Mouse (Mus musculus): Measurements from ENCODE around the gene Kcnk6.
A peak's percentile ranks its signal among the peaks of the same experiment; 100 is the strongest.
"Not testable (repeated sequence)": the region's sequence is repeated elsewhere in the genome, so short reads cannot be mapped to it uniquely, and the experiment has no call there.

Kcnk6 gene

DNA sequence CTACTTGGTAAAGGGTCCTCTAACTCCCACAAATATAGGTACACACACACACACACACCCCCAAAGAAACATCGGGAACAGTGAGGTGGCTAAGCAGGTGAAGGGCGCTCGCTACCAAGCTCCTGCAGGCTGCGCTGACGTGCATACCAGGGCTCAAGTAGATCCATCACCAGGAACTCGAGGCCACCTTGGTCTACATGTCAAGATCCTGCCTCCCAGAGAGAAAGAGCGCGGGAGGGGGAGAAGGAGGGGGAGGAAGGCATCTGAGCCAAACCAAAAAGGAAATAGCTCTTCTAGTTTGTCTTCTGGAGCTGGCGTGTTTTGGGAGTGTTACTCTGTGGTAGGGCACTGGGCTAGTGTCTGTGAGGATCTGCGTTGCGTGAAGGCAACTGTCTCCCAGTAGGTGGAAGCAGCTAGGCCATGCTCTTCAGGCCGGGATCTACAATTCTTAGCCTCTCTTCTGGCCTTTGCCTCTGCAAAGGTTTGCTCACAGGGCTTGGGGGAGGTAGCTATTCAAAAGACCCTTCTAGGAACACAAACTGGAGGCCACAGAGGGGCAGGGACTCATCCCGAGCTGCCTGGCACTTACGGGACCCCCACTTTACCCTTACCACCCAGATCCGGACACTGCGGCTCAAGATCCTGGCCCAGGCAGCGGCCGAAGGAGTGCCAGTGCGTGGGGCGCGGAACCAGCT lies 14.5 kb upstream of the Kcnk6 start:
- DNase-seq, result no peak

DNA sequence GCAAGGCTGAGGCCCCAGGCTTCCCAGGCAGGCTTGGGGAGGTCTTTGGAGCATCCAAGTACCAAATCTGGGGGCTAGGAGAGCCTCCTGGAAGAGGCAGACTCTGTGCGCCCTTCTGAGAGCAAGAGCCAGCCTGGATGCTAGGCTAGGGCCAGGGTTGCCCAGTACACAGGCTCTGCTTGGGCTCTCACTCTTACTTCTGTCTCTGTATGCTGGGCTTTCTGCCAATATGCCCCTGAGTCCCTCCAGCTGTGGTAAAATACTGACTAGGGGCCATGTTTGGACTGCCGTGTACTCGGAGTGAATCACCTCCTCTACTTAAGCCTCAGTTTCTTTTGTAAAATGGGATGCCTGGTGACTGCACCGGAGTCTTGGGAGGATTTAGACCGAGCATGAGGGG lies 13.7 kb upstream of the Kcnk6 start:
- DNase-seq, result no peak

DNA sequence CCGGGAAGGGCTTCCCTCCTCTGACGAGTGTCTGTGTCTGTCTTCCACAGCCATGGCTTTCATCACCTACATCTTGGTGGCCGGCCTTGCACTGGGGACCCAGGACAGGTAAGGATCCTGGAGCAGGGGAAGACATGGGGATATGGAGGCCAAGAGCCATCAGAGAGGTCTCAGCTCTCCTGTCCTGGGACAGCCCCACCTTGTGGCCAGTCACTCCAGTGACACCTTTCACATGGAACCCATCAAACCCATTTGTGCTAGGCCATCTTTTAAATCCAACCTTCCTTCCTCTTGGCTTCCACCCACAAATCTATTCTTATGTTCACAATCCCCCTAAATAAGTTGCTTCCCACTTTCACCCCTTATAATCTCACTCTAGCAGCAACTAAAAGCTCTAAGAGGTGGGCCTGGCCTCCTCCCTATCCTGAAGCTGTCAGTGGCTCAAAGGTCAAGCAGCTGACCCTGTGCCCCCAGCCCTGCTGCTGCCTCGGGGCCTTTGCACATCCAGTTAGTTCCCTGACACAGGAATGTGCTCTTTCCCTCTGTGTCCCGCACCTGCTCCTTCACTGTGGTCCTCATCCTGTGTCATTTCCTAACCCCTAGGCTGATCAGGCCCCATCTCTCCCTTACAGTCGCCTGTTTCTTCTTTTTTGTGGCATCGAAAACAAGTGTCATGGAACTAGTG lies 12.6 kb upstream of the Kcnk6 start:
- no peak for DNase-seq

DNA sequence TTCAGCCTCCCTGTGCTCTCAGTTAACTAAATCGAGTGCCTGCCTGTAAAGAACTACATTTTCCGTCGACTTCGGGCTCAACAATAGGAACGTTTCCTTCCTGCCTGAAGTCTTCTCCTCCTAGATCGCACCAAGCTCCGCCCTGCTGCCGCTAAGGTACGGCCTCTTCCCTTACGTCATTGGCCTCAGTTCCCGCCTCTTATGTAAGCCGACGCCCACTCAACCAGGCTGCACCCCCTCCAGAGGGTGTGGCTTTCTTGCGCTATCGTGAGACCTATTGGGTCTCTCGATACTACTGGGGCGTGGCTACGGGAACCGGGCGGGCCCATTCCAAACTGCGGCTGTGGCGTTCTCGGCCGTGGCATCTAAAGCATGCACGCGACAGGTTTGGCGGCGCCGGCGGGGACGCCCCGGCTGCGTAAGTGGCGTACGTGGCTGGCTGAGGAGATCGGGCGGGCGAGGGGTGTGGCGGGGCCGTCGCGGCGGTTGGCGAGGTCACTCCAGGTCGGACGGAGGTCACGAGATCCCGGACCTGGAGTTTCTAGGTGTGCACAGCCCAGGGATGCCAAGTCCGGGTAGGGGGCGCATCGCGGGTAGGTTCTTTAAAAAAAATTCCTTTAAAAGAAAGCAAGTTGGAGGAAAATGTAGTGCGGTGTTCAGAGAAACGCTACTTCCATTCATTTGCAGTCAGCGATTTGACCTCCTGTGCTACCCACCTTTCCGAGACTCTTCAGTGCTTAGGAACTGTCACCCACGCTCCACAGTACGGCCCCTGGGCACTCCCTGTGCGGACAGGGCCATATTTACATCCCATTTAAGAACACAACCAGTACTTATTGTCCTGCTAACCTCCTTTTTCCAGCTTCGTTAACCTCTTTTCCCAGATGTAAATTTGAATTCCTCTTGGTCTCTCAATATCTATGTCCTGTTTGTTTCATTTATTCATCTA lies 6.0 kb upstream of the Kcnk6 start, which contains the start of gene Yif1b:
Gene Yif1b, plus strand, starts transcription at position 311 of the 949 bp plus-strand sequence.
- peak; percentile 99 for DNase-seq

DNA sequence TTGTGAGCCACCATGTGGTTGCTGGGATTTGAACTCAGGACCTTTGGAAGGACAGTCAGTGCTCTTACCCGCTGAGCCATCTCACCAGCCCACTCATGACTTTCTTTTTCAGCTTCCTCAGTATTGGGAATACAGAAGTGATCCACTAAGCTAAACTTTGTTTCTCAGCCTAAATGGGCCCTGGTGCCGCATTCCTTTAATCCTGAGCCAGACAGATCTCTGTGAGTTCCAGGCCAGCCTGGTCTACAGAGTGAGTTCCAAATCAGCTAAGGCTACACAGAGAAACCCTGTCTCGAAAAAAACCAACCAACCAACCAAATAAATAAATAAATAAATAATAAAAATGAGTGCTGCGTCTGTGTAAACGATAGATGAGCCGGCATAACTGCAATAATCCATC lies 5.3 kb upstream of the Kcnk6 start:
- DNase-seq, result peak; percentile 61

DNA sequence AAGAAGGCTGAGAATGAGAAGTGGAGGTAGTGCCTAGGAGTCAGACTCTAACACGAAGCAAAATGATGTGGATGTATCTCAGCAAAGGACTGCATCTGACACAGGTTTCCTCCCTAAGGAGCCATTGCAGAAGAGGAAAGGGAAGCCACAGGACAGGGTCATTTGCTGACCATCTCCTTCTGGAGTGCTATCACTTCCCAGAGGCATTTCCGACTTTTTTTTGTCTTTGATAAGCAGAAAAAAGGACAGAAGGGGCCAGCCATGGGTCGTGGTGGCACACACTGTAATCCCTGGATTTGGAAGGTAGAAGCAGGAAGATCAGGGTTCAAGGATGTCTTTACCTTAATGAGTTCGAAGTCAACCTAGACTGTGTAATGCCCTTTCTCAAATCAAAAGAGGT lies 4.3 kb upstream of the Kcnk6 start:
- DNase-seq, result no peak

DNA sequence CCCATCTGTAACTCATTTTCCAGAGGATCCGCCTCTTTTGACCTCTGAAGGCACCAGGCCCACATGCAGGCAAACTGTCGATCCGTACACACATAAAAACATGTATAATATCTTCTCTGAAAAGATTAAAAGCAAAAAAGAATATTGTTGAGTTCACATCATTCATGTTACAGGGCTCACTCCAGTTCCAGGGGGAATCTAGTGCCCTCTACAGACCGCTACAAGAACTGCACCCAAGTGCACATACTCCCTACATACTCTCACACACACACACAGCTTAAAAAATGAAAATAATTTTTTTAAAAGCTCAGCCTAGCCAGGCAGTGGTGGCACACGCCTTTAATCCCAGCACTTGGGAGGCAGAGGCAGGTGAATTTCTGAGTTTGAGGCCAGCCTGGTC lies 2.3 kb upstream of the Kcnk6 start:
- no peak for DNase-seq

DNA sequence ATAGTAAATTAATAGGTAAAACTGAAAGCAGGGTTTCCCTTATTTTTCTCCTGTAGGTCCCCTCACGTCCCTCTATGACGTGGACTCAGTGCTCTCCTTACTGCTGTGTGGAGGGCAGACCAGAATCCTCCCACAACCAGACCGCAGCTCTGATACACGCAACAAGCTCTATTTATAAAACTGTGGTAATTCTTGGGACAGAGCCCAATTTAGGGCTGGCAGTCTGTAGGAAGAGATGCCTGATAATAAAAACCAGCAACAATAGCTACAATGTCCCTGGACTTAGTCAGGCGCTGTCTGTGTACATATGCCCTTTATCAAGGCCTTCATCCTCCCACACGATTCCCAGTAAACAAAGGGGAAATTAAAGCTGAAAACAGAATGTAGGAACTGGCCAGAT lies 1.4 kb upstream of the Kcnk6 start:
- no peak for DNase-seq

DNA sequence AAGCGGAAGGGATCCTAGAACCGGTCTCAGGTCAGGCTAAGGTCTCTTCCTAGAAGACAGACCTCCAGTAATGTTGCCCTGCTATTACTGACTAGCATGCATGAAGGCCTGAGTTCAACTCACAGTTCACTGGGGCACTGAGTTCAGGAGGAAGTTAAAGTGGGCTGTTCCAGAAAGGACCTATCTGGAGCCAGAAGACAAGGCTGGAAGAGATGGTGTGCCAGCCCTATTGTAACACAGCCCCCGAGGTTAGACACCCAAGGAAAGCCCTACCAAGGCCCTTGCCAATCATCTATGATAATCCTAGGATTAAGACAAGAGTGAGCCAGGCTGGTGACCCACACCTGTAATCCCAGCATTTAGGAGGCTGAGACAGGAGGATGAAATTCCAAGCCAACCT lies 798 bp downstream of the Kcnk6 start:
- no peak for DNase-seq

DNA sequence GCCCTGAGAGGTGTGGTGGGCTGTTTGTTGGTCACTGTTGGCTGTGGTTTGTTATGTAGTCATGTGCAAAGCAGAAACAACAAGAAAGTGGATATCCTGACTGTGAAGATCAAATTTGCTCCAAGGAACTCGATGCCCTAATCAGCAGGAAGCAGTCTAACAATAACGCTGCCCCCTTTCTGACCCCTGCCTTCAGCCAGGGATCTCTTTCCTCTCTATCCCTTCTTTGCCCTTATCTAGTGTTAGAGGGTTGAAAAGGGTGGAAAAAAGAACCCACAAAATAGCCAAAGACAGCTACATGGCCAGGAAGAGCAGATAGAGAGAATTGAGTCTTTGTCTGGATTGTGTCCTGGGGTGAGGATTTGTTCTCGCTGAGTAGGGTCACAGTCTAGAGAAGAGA lies 1.8 kb downstream of the Kcnk6 start:
- no peak for DNase-seq

DNA sequence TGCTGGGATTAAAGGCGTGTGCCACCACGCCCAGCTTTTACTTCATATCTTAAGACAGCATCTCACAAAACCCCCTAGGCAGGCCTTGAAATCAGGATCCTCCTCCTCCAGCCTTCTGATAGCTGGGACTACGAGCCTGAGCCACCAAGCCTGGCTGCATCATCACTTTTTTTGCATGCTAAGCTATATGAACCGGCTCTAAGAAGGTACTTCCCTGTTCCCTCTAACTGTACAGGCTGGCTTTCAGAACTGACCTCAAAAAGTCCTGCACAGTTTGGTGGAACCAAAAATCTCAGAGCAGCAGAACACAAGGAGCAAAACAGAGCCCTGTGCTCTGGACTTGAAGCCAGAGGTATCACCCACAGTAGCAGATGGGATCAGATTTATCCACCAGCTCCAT lies 4.1 kb downstream of the Kcnk6 start:
- no peak for DNase-seq

DNA sequence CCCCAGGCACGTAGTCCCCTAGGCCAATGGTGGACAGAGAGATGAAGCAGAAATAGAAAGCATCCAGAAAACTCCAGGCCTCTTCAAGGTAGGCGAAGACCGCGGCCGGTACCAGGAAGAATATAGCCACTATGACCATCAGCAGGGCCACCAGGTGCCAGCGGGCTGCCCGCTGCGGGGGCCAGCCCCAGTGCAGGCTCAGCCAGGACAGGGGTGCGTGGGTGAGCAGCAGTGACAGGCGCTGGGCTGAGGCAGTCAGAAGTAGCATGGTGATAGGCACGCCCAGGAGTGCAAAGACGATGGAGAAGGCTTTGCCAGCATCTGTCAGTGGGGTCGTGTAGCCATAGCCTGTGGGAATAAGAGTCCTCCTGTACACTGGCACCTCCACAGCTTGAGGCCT lies 6.8 kb downstream of the Kcnk6 start:
- no peak for DNase-seq

DNA sequence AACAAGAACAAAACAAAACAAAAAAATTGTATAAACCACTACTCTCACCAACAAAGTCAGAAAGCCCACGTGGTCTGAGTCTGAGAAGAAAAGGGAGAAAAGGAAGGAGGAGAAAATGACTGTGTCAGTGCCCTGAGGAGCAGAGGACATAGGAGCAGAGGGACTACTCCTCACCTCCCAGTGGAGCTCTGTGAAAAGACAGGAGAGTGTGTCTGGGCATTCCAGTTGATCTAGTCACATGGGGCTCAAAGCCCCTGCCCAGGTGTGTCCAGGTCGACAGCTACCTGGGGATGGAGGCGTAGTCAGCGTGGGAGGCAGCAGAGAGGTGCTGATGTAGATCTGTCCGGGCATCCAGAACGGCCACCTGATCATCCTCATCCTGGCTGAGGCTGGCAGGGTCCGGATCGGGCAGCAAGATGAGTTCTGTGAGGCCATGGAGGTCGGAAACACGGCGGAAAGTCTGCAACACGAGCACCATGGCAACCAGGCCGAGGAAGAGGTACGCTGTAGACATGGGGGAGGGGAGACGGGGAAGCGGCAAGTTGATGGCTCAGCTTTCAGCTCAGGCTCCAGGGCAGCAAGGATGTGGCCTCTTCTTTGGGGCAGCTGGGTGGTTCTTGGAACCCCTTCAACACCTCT lies 7.4 kb downstream of the Kcnk6 start:
- no peak for DNase-seq

DNA sequence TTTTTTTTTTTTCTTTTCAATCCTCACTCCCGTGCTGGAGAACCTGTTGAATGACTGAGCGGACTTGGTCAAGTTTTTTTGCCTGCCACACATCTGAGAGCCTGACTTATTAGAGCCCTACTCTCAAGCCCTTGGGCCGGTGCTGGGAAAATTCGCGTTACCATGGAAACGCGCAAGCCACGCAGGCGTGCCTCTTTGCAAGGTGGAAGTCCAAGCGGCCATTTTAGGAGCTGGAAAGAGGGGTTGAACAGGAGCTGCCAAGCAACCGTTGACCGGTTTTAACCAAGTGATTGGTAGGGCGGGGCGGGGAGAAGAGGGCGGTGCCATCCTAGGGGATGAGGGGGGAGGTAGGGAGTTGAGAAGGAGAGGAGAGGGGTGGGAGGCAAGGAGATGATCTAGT lies 17.5 kb downstream of the Kcnk6 start:
- DNase-seq, result no peak

DNA sequence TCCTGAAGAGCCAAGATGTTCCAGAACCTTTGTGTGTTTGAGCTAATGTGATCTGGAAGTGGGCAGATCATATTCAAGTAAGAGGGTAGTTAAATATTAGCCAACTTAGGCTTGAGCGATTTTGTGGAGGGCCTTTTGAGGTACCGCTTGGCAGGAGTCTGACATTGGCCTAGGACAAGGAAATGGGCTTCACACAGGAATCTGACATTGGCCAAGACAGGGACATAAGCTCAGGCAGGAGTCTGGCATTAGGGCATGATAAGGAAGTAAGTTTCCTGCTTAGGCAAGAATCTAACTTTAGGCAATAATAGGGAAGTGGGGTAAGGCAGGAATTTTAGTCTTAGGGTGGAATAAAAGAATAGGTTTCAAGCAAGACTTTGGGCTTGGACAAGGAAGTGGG lies 18.1 kb downstream of the Kcnk6 start:
- no peak for DNase-seq

DNA sequence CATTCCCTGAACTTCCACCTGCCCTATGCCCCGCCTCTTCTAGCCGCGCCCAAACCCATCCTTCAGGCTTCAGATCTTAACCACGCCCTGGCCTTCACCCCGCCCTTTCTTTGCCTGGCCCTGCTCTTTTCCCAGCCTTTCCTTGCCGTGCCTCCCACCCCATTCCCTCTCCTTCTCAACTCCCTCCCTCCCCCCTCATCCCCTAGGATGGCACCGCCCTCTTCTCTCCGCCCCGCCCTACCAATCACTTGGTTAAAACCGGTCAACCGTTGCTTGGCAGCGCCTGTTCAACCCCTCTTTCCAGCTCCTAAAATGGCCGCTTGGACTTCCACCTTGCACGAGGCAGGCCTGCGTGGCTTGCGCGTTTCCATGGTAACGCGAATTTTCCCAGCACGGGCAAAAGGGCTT lies 18.6 kb downstream of the Kcnk6 start, which contains the start of gene Catsperg1:
Gene Catsperg1, minus strand, starts transcription at position 361 of the 408 bp plus-strand sequence.
- DNase-seq, result peak; percentile 50

DNA sequence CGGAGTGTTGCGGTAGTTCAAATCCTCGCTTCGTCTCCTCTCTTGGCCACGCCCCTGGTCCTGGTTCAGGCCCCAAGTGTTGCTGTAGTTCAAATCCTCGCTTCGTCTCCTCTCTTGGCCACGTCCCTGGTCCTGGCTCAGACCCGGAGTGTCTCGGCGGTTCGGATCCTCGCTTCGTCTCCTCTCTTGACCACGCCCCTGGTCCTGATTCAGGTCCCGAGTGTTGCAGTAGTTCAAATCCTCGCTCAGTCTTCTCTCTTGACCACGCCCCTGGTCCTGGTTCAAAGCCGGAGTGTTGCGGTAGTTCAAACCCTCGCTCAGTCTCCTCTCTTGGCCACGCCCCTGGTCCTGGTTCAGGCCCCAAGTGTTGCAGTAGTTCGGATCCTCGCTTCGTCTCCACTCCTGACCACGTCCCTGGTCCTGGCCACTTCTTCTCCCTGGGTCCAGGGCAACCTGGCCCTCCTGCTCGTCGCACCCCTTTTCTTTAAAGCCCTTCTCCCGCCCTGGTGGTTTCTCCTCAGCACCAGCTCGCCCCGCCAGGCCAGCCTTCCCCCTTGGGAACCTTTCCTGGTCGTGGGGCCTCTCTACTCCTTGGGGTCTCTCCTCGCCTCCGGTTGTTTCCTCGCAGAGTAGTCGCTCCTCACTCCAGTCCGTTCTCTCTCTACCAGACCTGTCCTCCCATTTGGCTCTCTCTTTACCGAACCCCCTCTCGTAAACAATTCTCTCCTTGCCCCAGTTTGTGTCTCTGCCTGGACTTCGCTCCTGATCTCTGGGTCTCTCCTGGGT lies 19.3 kb downstream of the Kcnk6 start:
- not testable (repeated sequence) for DNase-seq

DNA sequence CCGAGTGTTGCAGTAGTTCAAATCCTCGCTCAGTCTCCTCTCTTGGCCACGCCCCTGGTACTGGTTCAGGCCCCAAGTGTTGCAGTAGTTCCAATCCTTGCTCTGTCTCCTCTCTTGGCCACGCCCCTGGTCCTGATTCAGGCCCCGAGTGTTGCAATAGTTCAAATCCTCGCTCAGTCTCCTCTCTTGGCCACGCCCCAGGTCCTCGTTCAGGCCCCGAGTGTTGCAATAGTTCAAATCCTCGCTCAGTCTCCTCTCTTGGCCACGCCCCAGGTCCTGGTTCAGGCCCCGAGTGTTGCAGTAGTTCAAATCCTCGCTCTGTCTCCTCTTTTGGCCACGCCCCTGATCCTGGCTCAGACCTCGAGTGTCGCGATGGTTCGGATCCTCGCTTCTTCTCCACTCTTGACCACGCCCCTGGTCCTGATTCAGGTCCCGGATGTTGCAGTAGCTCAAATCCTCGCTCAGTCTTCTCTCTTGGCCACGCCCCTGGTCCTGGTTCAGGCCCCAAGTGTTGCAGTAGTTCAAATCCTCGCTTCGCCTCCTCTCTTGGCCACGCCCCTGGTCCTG lies 20.0 kb downstream of the Kcnk6 start:
- no peak for DNase-seq

DNA sequence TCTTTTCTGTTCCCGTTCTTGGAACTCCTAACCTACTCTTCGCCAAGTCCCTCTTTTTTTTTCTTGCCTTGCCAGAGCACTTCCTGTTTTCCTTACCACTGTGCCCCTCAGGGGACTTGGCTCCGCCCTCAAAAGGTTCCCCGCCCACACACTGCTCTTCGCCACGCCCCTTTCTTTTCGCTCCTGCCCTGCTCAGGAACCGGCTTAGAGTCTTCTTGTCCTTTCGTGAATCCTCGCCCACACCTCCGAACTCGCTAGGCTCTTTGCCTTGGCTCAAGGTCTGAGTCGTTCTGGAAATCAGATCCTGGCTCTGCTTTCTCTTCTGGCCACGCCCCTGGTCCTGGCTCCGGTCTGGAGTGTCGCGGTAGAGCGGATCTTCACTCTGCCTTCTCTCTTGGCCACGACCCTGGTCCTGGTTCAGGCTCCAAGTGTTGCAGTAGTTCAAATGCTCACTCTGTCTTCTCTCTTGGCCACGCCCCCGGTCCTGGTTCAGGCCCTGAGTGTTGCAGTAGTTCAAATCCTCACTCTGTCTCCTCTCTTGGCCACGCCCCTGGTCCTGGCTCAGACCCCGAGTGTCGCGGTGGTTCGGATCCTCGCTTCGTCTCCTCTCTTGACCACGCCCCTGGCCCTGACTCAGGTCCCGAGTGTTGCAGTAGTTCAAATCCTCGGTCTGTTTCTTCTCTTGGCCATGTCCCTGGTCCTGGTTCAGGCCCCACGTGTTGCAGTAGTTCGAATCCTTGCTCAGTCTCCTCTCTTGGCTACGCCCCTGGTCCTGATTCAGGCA lies 20.7 kb downstream of the Kcnk6 start:
- peak; percentile 59 for DNase-seq

DNA sequence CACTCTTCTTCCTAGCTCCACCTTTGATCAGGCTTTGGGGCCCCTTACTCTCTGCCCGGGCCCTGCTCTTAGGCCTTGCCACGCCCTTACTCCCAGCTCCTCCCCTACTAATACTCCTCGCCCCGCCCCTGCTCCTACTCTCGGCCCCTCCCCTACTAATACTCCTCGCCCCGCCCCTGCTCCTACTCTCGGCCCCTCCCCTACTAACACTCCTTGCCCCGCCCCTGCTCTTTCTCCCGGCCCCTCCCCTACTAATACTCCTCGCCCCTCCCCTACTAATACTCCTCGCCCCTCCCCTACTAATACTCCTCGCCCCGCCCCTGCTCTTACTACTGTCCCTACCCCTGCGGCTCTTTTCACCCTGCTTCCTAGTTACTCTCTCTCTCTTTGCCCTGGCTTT lies 21.3 kb downstream of the Kcnk6 start:
- DNase-seq, result not testable (repeated sequence)

DNA sequence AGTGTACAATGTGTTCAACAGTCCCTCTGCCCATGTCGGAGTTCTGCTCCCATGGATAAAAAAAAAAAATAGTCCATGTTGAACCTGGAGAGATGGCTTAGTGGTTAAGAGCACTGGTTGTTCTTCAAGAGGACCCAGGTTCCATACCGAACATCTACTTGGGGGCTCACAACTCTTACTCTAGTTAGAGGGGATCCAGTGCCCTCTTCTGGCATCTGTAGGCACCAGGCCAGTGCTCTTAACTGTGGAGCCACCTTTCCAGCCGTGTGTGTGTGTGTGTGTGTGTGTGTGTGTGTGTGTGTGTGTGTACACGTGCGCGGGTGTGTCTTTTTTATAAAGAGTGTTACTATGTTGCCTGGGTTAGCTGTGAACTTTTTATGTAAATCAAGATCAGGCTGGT lies 29.7 kb downstream of the Kcnk6 start:
- no peak for DNase-seq

Measured in cerebellum, adult 11-12 months (tissue).